ENCODE assay signal across 8 mouse cellular contexts in genomic region chr17:35088825-35089644, GRCm38 (mm10). TPM values are rescaled to one million over a fixed set of nuclear protein-coding genes. Genes with fewer than 3 reads are reported as not detected.
DNase-seq lines count a peak whose midpoint lies in the region; ATAC-seq lines count a peak whose summit lies in the region.

Gene Abhd16a (plus strand): TSS chr17:35089263.

- peak; percentile 95 to 98 for DNase-seq in adrenal gland, adult (ENCODE audit: inconsistent age in 2 of 2, low spot score in 1 of 2)
- peak; percentile 96 for DNase-seq in embryo, embryonic 10.5 days (ENCODE audit: low spot score)
- peak; percentile 95 for DNase-seq in gastrocnemius, postnatal 25 days
- peak; percentile 97 for DNase-seq in intestine, embryonic 14.5 days (ENCODE audit: low spot score)
- peak; percentile 94 to 95 for DNase-seq in left cerebral cortex, postnatal 14 days (ENCODE audit: low spot score in 2 of 2)
- peak; percentile 94 for DNase-seq in mesoderm, embryonic 11.5 days (ENCODE audit: low read depth, low spot score)
- peak; percentile 92 to 93 for DNase-seq in right cerebral cortex, postnatal 36 days (ENCODE audit: low spot score in 2 of 2)
- peak; percentile 91 for DNase-seq in yolk sac, embryonic 10.5 days (ENCODE audit: low spot score)

- peaks cover 11% of the 10 kb centered on the region; the same call in 1 of the 2 replicates for H3K4me1 ChIP-seq in intestine, embryonic 14.5 days (replicated peaks; ENCODE audit: control insufficient read depth, insufficient read depth, low read length)

- peak; percentile 96 for ATAC-seq in intestine, embryonic 14.5 days (replicated peaks; ENCODE audit: low FRiP score, low TSS enrichment, low read depth)

- peak within 1 kb of the TSS; percentile 89 for H3K9ac ChIP-seq in intestine, embryonic 14.5 days (ENCODE audit: low read length)

- H3K36me3 ChIP-seq in intestine, embryonic 14.5 days (ENCODE audit: control insufficient read depth, insufficient read depth, low read length): peaks cover 29% of the 10 kb centered on the region

- peak within 1 kb of the TSS; percentile 98 for H3K27ac ChIP-seq in intestine, embryonic 14.5 days (ENCODE audit: low read depth)

- peak within 1 kb of the TSS; percentile 62 for H3K4me3 ChIP-seq in intestine, embryonic 14.5 days (ENCODE audit: low read depth, low read length)

- intact Hi-C loops in left cerebral cortex, postnatal 14 days (cut with DNase I): no loop called here

- H3K4me2 ChIP-seq in intestine, embryonic 14.5 days (ENCODE audit: low read length): peak within 1 kb of the TSS; percentile 84

- WGBS in intestine, embryonic 14.5 days: 4% methylated on average over 58 of the region's 67 CpGs

- no peaks in the 10 kb centered on the region for H3K9me3 ChIP-seq in intestine, embryonic 14.5 days (ENCODE audit: control insufficient read depth, low read length)

- no peaks in the 10 kb centered on the region for H3K27me3 ChIP-seq in intestine, embryonic 14.5 days (replicated peaks; ENCODE audit: control insufficient read depth, insufficient read depth, low read length)

RNA-seq across cellular contexts. Expression of gene Abhd16a, which starts in this region (rescaled TPM):
- total RNA-seq in gastrocnemius, postnatal 25 days (2021): 10 to 100 TPM; 61.9 to 62.4 TPM
- polyA plus RNA-seq in intestine, embryonic 14.5 days (2014; fragmentation: Nextera tagmentation; extraction: Ambion mirVana): 86.4 and 91.0 TPM in 2 replicates
- total RNA-seq in left cerebral cortex, postnatal 14 days (2021): 100 to 1,000 TPM; 101 to 113 TPM

Comparison
In these comparisons a context has a peak if more than half of its experiments do, and no peak if none do; other contexts are left out.
1. Peak in every context shown above with its lines: DNase-seq, ATAC-seq, H3K4me3 ChIP-seq and H3K27ac ChIP-seq.